Mouse (Mus musculus): ENCODE measurements around the gene Mif. TPM values are rescaled to one million over a fixed set of nuclear protein-coding genes. Genes with fewer than 3 reads are reported as not detected.
"Not testable (repeated sequence)": the region's sequence is repeated elsewhere in the genome, so short reads cannot be mapped to it uniquely, and the experiment has no call there.

Mif gene
- total and polyA plus RNA-seq, 3 experiments, result 1,217 to 2,151 (median 2,072) TPM

DNA sequence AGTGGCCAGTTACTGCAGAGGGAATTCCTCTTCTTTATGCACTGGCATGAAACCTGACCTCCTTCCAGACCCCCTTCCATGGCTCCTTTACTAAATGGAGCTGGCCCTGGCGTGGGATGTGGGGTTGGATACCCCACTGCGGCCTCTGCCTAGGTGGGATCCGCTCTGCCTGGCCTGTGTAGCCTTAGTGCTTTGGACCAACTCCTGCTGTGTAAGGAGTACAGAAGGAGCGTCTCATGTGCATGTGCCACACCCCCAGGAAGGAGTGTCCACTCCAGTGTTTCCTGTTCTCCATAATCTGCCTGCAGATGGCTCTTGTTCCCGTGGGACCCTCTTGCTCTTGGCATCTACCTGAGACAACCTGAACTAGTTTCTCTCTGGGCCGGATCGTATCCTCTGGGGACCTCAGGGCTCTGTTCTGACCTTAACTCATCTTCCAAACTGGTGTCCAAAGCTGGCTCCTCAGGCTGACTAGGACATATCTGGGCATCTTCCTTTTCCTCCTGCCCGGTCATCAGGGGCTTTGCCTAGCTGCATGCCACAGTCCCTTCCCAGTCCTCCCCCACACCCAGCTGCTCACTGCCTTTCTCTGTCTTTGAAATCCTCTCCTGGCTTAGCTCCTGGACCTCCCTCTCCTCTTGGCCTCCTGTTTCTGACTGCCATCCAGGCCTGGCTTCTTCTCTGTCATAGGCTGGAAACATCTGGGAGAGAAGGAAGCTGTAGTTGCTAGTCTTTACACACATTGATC, 29.5 kb upstream of the Mif start:
- no peak overlapping the region for H3K4me3 ChIP-seq (replicated peaks in 1 of 3; ENCODE audit: low read depth in 2 of 3, low read length in 2 of 3, poor library complexity in 1 of 3)
- H3K9me3 ChIP-seq (replicated peaks; ENCODE audit: low read length), result no peaks in the 10 kb centered on the region
- H3K4me2 ChIP-seq (ENCODE audit: insufficient read depth, low read depth, poor library complexity, severe bottlenecking), result no peak overlapping the region
- in situ Hi-C loops (cut with MboI; ENCODE audit: low pct_ligation_motif_present, low pct_unique_long_range_greater_than_20kb, low sequenced_read_pairs), result loop anchor here (10.0 kb wide), 2 partner anchors 65 to 315 kb away; partner anchors contain the start of gene Gm5134
- H3K79me2 ChIP-seq (replicated peaks; ENCODE audit: control insufficient read depth, extremely low read depth, insufficient read depth, poor library complexity, severe bottlenecking), result no peaks in the 10 kb centered on the region
- no peak for TF ChIP-seq KAT2A (IDR thresholded peaks at IDR 0.05; ENCODE audit: insufficient replicate concordance, low read length)
- no peak for TF ChIP-seq NELFE (IDR thresholded peaks at IDR 0.05; ENCODE audit: low read depth, low read length)
- no peak for TF ChIP-seq ELF1 (IDR thresholded peaks at IDR 0.05; ENCODE audit: low read depth, low read length)
- no peak for TF ChIP-seq UBTF (IDR thresholded peaks at IDR 0.05; ENCODE audit: low read depth, low read length)
- no peak for TF ChIP-seq EP300 (IDR thresholded peaks at IDR 0.05; ENCODE audit: low read length)
- no peak for TF ChIP-seq MEF2A (IDR thresholded peaks at IDR 0.05; ENCODE audit: borderline replicate concordance, low read depth, low read length)
- TF ChIP-seq SMC3 (IDR thresholded peaks at IDR 0.05; ENCODE audit: low read depth, low read length), result no peak
- no peak for TF ChIP-seq MAX (IDR thresholded peaks at IDR 0.05; ENCODE audit: low read length)
- no peak for TF ChIP-seq BHLHE40 (IDR thresholded peaks at IDR 0.05; ENCODE audit: low read depth, low read length)
- TF ChIP-seq RCOR1 (conservative IDR thresholded peaks at IDR 0.05; ENCODE audit: low read depth, low read length), result no peak
- no peak for TF ChIP-seq GABPA (IDR thresholded peaks at IDR 0.05; ENCODE audit: insufficient replicate concordance, low read depth, low read length)
- no peak for TF ChIP-seq USF2 (conservative IDR thresholded peaks at IDR 0.05; ENCODE audit: low read depth, low read length)
- no peak for TF ChIP-seq MYC (IDR thresholded peaks at IDR 0.05; ENCODE audit: low read depth, low read length)
- no peak for TF ChIP-seq MAZ (IDR thresholded peaks at IDR 0.05; ENCODE audit: low read depth, low read length)
- no peak for TF ChIP-seq TCF12 (IDR thresholded peaks at IDR 0.05; ENCODE audit: low read depth, low read length)
- TF ChIP-seq E2F4 (IDR thresholded peaks at IDR 0.05; ENCODE audit: insufficient replicate concordance, low read depth, low read length), result no peak
- TF ChIP-seq JUN (IDR thresholded peaks at IDR 0.05; ENCODE audit: insufficient read depth, low read depth, low read length), result no peak
- no peaks in the 10 kb centered on the region for H3K27me3 ChIP-seq (replicated peaks)
- peaks cover 15 to 49% of the 10 kb centered on the region in 2 experiments; a peak in 3 of 4 replicates for H3K4me1 ChIP-seq (ENCODE audit: control insufficient read depth in 1 of 2, insufficient read depth in 2 of 2)
- H3K9ac ChIP-seq (ENCODE audit: insufficient read depth, low read depth), result no peak overlapping the region
- peaks cover 0 to 9% of the 10 kb centered on the region in 2 experiments for H3K36me3 ChIP-seq (replicated peaks in 1 of 2; ENCODE audit: control insufficient read depth in 1 of 2, insufficient read depth in 1 of 2, low read length in 1 of 2)
- H3K27ac ChIP-seq (ENCODE audit: insufficient read depth, low read depth), result no peak overlapping the region
- no peak for DNase-seq (ENCODE audit: extremely low read depth)
- dilution Hi-C loops (cut with MboI; ENCODE audit: extremely low pct_ligation_motif_present, extremely low pct_unique_long_range_greater_than_20kb, low sequenced_read_pairs), result no loop called here

GRCm38 (mm10) chr10:75887504-75887903, 27.5 kb upstream of the Mif start:
- H3K27ac ChIP-seq (ENCODE audit: insufficient read depth, low read depth); H3K4me2 ChIP-seq (ENCODE audit: insufficient read depth, low read depth, poor library complexity, severe bottlenecking); H3K36me3 ChIP-seq (replicated peaks in 1 of 2; ENCODE audit: control insufficient read depth in 1 of 2, insufficient read depth in 1 of 2, low read length in 1 of 2); DNase-seq (ENCODE audit: extremely low read depth); dilution Hi-C loops (cut with MboI; ENCODE audit: extremely low pct_ligation_motif_present, extremely low pct_unique_long_range_greater_than_20kb, low sequenced_read_pairs); H3K9me3 ChIP-seq (replicated peaks; ENCODE audit: low read length); H3K27me3 ChIP-seq (replicated peaks); H3K4me3 ChIP-seq (replicated peaks in 1 of 3; ENCODE audit: low read depth in 2 of 3, low read length in 2 of 3, poor library complexity in 1 of 3); H3K79me2 ChIP-seq (replicated peaks; ENCODE audit: control insufficient read depth, extremely low read depth, insufficient read depth, poor library complexity, severe bottlenecking): not testable (repeated sequence)
- in situ Hi-C loops (cut with MboI; ENCODE audit: low pct_ligation_motif_present, low pct_unique_long_range_greater_than_20kb, low sequenced_read_pairs), result loop anchor here (10.0 kb wide), 2 partner anchors 67 to 317 kb away; partner anchors contain the start of gene Gm5134
- 0 out of 2 replicates have a peak overlapping the region, but pooled peaks have one; percentile 21 for H3K9ac ChIP-seq (ENCODE audit: insufficient read depth, low read depth)
- H3K4me1 ChIP-seq (ENCODE audit: control insufficient read depth in 1 of 2, insufficient read depth in 2 of 2), result peaks cover 4 to 37% of the 10 kb centered on the region in 2 experiments; a peak in 2 of 4 replicates
- TF ChIP-seq ETS1 (conservative IDR thresholded peaks at IDR 0.05; ENCODE audit: low read depth, low read length), result peak; percentile 35; the same call in 1 of the 2 replicates
- peak in 1 of 2 experiments; percentile 25; a peak in 2 of 4 replicates for TF ChIP-seq CTCF (conservative IDR thresholded peaks at IDR 0.05 in 1 of 2, IDR thresholded peaks at IDR 0.05 in 1 of 2; ENCODE audit: low read depth in 2 of 2, low read length in 2 of 2)
- peak; percentile 52; the same call in 1 of the 2 replicates for TF ChIP-seq MYC (IDR thresholded peaks at IDR 0.05; ENCODE audit: low read depth, low read length)
- TF ChIP-seq IRF4 (IDR thresholded peaks at IDR 0.05; ENCODE audit: low read depth, low read length), result 0 out of 2 replicates have a peak, but pooled peaks have one; percentile 23
- TF ChIP-seq ZNF384 (IDR thresholded peaks at IDR 0.05; ENCODE audit: low read depth, low read length), result peak; percentile 91
